Mouse (Mus musculus): ENCODE results near the gene Arfip1.

The Arfip1 gene

DNA sequence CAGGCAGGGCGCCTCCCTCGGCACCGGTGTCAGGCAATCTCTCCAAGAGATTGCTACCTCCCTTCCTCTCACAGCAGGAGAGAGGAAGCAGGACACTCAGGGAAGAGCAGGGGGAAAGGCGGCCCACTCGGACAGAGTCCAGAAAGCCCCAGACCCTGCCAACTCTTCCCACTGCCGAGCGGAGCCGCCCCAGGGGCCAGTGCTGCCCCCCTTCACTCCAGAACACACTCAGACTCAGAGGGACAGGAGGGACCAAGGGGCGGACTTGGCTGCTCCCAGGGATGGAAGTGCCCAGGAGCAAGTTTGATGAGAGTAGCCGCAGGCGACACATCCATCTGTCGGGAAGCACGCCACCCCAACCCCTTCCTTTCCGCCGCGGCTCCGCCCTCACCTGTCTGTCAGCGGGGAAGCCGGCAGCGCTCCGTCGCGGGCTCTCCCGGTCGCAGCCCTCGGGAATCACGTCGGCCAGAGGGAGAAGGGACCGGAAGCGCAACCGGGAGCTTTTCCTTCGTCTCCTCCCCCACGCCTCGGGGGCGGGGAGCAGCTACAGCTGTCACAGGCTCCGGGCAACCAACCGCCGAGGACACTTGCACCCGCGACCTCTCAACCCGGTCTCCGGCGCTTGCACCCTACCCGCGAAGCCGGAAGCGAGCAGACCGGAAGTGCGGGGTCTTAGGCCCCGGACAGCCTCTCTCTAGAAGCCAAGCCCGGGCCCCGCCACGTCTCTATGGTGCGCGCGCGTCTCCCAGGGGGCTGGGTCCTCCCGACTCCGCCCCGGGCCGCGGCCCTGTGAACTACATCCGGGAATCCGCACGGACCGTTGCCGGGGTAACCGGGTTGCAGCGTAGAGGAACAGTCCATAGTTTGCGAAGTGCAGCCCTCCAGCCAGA, at the start of gene Arfip1:
Gene Arfip1 (minus strand): TSS at position 603 of the 890 bp plus-strand sequence.
- peak; percentile 95 for DNase-seq

DNA sequence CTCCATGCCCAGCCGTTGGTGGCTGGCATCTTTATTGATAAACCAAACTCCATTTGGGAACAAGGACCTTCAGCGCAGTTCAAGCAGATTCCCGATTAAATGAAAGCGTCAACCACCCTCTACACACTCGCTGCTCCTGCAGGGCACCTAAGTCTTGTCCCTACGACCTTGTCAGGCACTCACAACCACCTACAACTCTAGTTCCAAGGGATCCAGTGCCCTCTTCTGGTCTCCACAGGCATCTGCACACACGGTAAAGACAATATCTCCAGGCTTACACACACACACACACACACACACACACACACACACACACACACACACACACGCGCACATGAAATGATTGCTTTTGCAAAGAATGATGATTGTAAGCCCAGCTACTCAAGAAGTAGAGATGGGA, 49.2 kb upstream of the Arfip1 start:
- no peak for DNase-seq

GRCm38 (mm10) chr3:84622026-84622425, 39.6 kb upstream of the Arfip1 start:
- DNase-seq: no peak

- DNase-seq: no peak
Observed at GRCm38 (mm10) chr3:84619725-84620124, 37.3 kb upstream of the Arfip1 start.

DNA sequence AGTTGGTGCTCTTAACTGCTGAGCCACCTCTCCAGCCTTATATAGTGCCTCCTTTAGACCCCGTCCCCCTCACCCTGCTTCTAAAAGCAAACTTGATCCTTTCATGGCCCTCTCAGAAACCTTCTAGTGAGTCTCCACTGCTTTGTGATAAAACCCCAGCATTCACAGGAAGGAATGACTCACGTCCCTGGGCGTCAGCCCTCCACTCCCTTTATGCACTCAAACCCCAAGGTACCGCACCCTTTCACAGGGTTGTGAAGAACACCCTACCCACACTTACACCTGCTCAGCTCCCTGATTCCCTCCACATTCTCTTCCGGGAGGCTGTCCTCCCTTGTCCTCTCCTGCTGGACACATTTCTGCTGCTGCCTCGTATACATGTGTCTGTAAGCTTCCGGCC, 36.6 kb upstream of the Arfip1 start:
- no peak for DNase-seq

- DNase-seq: no peak
Observed at GRCm38 (mm10) chr3:84618627-84619026, 36.2 kb upstream of the Arfip1 start.

- no peak for DNase-seq
Observed at GRCm38 (mm10) chr3:84615856-84616225, 33.4 kb upstream of the Arfip1 start.

DNA sequence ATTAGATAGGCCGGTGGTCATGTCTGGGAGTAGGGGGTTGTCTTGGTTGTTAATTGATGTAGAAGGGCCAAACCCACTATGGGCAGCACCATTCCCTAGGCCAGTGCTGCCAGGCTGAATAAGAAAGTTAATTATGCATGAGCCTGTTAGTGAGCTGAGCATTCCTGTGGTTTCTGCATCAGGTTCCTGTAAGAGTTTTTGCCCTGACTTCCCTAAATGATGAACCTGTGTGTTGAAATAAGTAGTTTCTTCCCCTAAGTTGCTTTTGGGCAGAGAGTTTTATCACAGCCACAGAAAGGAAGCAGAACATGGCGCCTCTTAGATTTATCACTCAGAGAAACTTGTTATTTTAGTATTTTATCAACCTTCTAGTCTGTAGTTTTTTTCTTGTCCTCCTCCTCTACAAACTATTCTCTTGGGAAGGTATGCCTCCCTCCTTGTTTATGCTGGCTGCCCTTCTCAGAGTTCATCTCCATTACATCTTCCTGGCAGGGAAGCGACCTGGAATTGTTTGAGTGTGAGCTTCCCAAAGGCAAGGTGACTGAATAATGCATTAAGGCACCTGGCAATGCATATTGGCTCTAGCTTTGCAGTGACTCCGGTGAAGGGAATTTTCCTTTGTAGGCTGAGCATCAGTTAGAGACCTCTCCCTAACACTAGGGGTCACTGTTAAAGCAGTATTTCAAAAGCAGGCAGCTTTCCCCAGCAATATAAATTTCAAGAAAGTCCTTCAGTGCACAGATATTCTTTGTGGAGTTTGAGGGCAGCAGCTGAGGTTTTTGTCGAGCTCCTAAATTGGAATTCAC, 32.8 kb upstream of the Arfip1 start:
- DNase-seq: peak; percentile 49

DNA sequence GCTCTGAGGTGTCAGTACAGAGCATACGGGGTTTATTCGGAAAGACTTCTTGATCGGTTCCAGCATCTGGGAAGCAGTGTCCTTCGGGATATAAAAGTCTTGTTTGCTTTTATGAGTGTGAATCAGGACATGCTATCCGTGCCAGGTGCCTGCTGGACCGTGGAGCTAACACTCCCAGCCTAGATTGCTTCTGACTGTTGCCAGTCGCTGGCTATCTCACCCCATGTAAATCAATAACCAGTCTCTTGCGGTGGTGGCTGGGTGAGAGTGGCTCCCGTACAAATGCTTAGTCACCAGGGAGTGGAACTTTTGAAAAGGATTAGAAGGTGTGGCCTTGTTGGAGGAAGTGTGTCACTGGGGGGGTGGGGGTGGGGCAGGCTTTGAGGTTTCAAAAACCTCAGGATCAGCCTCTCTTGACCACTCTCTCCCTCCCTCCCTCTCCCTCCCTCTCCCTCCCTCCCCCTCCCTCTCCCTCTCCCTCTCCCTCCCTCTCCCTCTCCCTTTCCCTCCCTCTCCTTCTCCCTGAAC, 27.8 kb upstream of the Arfip1 start:
- no peak for DNase-seq

DNA sequence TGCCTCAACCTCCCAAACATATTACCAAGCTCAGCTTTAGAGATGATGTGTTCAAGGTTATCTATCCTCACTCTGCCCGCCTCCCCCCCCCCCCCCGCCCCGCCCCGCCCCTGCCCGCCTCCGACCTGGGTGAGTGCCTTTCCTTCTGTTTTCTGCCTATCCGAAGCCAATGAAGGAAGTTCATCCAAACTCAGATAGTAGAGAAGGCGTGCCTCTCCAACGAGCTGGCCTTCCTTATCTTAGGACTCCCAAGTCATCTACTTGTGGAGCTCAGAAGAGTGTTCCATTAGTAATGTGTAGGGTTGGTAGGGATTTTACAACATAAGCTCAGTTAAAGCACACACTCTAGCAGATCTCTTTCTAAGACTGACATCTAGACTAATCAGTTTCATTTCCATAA, 20.8 kb upstream of the Arfip1 start:
- DNase-seq: no peak

- no peak for DNase-seq
Observed at GRCm38 (mm10) chr3:84602759-84603158, 20.3 kb upstream of the Arfip1 start.

DNA sequence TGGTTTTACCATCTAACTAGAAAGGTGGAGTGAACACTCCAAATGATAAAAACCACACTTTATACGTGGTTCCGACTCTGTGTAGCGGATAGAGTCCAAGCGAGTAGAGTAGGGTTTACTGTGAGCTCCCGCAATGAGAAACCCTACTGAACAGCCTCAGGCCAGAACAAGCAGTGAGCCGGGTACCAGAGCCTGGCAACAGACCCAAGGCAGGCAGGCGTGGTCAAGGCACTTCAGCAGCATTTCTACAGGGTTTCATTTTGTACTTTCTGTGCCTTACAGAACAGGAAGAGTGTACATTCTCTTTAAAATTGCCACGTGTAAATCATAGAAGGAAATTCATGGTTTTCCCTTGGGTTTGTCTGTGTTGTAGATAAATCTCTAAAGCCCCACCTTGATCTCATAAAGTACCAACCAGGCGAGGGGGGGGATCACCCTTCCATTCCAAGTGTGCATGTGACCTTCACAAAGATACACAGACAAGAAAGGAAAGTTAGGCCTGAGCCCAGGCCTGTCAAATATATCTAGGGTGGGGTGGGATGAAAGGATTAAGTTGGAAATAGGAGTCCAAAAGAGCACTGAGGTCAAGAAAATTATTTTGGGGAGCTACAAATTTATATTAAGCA, 19.6 kb upstream of the Arfip1 start:
- DNase-seq: no peak

GRCm38 (mm10) chr3:84598756-84599155, 16.3 kb upstream of the Arfip1 start:
- DNase-seq: no peak

- no peak for DNase-seq
Observed at GRCm38 (mm10) chr3:84597996-84598734, 15.7 kb upstream of the Arfip1 start.

- no peak for DNase-seq
Observed at GRCm38 (mm10) chr3:84595677-84596234, 13.3 kb upstream of the Arfip1 start.

DNA sequence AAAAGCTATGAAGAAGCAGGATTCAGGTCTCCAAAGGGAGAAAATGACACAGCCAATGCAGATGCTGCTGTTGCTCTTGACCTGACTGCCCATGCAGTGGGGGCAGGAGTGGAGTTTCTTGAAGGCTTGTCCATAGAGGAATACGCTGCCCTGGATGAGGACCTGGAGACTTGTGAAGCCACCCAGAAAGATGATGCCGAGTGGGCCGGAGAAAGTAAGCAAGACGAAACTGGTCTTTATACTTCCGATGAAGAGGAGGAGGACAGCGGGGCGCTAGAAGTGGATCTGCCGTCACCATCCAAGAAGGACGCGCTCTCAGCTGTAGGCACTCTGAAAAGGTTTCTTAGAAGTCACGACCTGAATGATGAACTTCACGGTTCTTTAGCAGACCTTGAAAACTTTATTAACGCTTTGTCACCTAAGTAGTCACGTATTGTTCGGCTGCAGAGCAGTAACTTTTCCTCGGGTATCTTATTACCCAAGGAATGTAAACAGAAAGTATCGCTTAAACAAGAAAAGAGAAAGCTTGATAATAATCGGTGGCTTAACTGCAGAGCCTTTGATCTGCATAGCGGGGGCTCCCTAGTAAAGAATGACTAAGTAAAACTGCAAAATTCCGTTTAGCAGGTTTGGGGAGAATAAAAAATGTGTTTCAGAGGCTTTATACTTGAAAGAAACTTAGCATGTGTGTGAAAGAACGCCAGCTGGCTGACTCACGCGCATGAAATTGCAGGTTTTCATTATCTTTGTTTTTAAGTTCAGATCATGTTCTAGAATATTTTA, 12.7 kb upstream of the Arfip1 start:
- no peak for DNase-seq

- no peak for DNase-seq
Observed at GRCm38 (mm10) chr3:84593274-84593673, 10.8 kb upstream of the Arfip1 start, which contains the start of gene Tigd4. Gene Tigd4, plus strand, starts transcription at chr3:84593574.

- DNase-seq: no peak
Observed at GRCm38 (mm10) chr3:84586736-84587135, 4.3 kb upstream of the Arfip1 start.

DNA sequence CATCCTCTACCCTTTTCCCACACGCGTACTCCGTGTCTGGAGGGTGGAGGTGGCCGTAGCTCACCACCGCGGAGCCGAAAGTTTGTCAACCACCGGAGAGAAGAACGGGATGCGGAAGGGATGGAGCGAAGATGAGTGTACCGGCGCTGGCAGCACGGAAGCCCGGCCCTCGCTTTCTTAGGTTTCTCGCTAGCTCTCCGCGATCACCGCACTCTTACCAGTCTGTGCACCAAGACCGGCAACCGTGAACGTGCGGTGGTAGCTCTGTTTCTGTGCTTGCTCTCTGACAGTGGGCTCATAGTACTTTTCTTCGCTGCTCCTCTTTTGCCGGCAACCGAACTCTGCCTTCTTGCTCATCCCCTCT, 470 bp upstream of the Arfip1 start:
- no peak for DNase-seq

DNA sequence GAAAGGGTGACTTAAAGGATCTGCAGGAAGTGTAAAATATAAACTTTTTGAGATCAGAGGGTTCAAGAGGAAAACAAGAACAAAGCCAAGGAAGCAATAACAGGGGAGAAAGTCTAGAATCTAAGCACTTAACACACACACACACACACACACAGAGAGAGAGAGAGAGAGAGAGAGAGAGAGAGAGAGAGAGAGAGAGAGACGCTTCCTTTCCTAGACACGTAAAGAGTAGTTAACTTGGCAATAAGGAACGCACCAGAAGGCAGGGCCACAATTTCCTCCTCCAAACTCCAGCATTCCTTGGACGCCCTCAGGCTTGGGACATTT, 766 bp downstream of the Arfip1 start:
- DNase-seq: no peak

GRCm38 (mm10) chr3:84580716-84581115, 1.7 kb downstream of the Arfip1 start:
- no peak for DNase-seq

GRCm38 (mm10) chr3:84570501-84570900, 11.9 kb downstream of the Arfip1 start:
- no peak for DNase-seq

Data from cerebellum, adult 9-10 months (tissue).